Mouse (Mus musculus): Measurements from ENCODE around the gene Ephb3.
"Not testable (repeated sequence)": the region's sequence is repeated elsewhere in the genome, so short reads cannot be mapped to it uniquely, and the experiment has no call there.

Gene Ephb3

DNA sequence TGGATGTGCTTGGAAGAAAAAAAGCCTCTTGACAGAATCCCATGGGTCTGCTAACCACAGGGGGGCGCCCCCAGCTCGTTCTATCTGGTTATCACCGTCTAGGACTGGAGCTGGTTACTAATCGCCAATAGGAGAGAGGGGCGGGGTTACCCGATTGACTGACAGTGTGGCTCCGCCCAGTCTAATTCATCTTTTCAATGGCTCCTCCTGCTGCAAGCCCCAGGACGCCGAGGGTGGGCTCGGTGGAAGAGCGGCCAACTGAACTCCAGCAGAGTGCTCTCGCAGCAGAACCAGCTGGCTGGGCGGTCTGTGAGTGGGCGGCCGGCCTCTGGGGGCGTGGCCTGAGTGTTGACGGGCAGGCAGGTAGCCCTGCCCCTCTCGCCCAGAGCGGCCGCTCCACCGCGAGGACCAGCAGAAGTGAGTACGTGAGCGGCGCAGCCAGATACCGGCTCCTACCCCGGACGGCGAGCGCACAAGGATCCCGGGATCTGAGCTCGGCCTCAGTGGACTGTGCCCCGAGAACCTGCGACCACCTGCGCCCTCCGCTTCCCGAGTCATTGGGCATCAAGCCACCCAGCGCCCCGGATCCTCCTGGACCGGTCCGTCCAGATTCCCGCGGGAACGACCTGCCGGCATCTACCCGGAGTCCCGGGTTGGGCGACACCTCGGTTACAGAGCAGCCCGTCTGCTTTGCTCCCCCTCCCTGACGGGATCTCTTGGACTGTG is at the start of gene Ephb3:
Gene Ephb3 (plus strand): TSS at position 389 of the 726 bp plus-strand sequence.
- peak; percentile 97 for DNase-seq (ENCODE audit: low read depth, low spot score)

- DNase-seq (ENCODE audit: low read depth, low spot score): not testable (repeated sequence)
Observed at GRCm38 (mm10) chr16:21156261-21156660, 48.3 kb upstream of the Ephb3 start.

DNA sequence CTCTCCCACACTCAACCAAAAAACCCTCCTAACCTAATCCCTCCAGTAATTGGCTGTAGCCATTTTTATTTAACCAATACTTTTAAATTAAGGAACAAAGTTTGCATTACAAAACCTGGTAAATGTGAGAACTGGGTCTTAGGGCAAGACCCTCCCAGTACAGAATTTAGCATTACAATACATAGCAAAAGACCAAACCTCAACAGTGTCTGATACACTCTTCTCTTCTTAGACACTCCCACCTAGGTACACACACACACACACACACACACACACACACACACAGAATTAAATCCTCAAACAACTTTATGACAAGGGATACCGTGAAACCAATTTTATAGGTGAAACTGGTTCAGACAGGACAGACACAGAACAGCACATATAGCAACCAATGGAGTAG is 45.3 kb upstream of the Ephb3 start:
- not testable (repeated sequence) for DNase-seq (ENCODE audit: low read depth, low spot score)

DNA sequence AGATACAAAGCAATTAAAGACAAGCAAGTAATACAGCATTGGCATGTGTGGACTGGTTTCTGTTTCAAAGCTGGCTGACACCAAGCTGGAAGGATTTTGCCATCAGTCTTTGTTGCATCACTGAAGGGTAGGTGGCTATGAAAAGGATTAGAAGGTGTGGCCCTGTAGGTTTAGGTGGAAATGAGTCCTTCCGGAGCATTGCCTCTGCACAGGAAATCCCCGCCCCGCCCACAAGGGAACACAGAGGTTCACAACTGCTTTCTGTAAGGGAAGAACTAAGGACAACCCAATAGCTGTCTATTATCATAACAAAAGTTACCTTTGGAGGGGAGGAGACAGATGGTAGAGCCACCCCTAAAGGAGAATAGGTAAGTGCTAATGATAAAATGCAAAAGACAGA is 41.1 kb upstream of the Ephb3 start:
- DNase-seq (ENCODE audit: low read depth, low spot score): not testable (repeated sequence)

DNA sequence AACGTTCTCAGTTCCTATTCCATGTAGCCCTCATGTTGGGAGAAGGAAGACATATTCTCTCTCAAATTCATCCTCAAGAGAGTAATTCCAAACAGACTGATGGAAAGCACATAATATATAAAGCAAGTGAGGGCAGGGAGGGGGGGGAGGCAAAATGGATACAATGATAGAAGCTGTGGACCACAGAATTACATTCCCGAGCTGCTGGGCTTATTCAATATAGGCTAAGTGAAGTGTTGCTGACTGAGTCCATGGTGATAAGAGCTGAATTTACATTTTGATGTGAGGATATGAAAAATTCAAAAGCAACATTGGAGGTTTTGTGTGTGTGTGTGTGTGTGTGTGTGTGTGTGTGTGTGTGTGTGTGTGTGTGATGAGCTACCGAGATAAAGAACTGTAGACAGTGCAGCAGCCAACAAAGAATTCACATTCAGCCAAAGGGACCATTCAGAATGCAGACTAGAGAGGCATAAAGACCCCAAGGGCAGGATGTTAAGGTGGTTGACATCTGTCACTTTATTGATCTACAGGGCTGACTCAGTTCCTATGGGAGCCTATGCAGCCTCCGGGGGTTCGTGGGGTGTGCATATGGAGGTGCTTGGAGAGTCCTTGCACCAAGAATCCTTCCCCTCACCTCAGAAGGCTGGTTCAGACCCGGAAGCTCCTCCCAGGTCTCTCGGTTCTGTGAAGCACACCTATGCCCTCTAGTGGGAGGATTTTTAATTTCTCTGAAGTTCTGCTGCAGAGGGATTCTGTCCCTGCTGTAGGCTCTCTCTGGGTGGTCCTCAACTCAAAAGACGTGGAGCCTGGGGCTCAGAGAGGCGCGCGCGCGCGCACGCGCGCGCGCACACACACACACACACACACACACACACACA is 39.0 kb upstream of the Ephb3 start:
- not testable (repeated sequence) for DNase-seq (ENCODE audit: low read depth, low spot score)

GRCm38 (mm10) chr16:21168730-21169129 is 35.8 kb upstream of the Ephb3 start:
- DNase-seq (ENCODE audit: low read depth, low spot score): no peak

DNA sequence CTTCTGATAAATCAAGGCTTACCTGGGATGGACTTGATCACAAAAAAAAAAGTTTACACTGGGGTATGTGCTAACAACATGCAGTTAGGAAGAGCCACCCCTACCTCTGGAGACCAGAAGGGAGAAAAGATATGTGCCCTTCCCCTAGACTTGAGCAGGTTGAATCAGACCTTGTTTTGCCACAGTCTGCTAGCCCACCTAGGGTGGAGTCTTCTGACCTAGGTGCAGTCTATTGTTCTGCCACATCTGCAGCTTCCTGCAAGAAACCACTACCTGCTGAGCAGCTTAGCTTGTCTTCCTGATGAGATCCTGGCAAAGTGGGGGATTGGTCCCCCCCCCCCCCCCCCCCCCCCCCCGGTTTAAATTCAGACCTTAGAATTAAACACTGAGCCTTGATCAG is 29.3 kb upstream of the Ephb3 start:
- no peak for DNase-seq (ENCODE audit: low read depth, low spot score)

DNA sequence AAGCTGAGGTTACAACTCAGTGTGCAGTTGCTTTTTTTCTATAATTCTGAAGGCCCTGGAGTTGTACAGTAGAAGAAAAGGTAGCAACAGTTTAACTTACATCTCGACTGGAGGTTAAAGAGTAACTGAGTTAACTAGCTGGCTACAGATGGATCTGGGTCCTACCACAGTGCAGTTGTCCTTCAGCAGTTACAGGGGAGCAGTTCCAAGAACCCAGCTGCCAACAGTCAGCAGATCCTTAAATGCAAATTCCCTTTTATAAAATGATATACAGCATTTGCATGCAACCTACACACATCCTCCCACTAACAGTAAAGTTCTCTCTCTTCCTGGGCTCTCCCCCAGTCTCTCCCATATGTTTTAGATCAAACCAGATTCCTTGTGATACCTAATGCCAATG is 22.4 kb upstream of the Ephb3 start:
- DNase-seq (ENCODE audit: low read depth, low spot score): no peak

DNA sequence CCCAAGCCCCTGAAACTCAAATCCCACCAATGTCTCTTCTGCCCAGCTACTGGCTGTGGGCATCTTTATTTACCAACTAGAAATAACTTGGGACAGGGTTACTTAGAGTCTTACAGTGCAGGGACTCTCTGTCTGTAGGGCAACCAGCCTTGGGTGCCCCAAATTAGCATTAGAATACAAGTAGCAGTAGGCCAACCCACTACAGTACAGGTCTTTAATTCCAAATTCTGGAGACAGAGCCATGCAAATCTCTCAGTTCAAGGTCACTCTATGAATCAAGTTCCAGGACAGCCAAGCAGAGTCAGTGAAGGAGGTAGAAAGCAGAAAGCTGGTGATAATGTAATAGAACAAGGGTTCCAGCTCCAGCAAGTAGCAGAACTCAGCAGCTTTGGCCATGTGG is 19.9 kb upstream of the Ephb3 start:
- DNase-seq (ENCODE audit: low read depth, low spot score): no peak

DNA sequence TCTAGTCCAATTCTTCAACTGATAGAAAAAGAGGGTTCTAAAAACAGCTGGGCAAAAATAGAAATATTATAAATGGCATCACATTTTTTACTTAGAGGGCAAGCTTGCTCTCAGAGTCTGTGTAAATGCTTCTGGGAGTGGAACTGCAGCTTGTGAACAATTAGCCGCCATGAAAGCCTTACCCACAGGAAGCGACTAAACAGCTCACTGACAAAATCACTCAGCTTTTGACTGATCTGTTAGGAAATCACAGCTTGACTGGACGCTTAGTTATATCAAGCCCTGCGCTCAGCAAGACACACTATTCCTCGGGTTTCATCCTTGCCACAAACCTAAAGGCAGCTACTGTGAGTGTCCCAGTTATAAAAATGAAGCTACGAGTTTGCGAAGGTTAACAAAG is 17.0 kb upstream of the Ephb3 start:
- DNase-seq (ENCODE audit: low read depth, low spot score): no peak

DNA sequence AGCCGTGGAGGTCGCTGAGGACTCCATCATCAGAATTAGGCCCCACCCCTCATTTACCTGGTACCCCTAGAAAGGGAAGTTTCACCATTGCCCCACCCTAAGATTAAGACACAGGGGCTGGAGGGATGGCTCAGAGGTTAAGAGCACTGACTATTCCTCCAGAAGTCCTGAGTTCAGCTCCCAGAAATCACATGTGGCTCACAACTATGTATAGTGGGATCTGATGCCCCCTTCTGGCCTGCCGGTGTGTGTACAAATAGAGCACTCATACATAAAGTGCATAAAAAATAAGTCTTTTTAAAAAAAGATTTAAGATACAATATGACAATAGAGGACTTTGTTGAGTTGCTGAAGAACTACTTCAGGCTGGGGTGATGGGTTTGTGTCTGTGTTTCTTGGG is 16.2 kb upstream of the Ephb3 start:
- no peak for DNase-seq (ENCODE audit: low read depth, low spot score)

GRCm38 (mm10) chr16:21191569-21191968 is 13.0 kb upstream of the Ephb3 start:
- DNase-seq (ENCODE audit: low read depth, low spot score): no peak

GRCm38 (mm10) chr16:21192509-21193354 is 11.8 kb upstream of the Ephb3 start:
- DNase-seq (ENCODE audit: low read depth, low spot score): peak; percentile 25

GRCm38 (mm10) chr16:21194182-21194581 is 10.4 kb upstream of the Ephb3 start:
- DNase-seq (ENCODE audit: low read depth, low spot score): no peak

DNA sequence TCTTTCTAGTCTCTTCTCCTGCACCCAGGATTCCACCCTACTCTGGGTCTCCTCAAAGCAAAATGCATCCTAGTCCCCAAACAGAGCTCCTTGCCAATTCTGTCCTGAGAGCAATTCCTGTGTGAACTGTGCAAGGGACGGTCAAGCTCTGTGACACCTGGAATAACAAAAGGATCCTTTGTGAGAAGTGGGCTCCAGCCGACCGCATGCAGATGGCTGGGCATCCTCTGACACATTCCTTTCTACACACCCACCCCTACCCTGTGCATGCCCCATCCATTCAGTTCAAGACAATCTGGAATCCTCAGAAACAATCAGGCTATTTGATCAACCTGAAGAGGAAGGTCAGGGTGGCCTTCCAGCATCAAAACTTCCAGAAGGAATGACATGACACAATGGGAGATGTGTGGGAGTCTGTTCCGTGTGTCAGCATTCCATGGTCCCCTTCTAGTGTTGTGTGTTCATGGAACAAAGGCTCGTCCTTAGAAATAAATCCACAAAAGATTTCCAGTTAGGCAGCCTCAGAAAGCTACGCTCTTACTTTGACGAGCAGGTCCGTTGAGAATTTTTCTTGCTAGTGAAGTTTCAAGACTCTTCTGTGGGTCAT is 9.2 kb upstream of the Ephb3 start:
- no peak for DNase-seq (ENCODE audit: low read depth, low spot score)

DNA sequence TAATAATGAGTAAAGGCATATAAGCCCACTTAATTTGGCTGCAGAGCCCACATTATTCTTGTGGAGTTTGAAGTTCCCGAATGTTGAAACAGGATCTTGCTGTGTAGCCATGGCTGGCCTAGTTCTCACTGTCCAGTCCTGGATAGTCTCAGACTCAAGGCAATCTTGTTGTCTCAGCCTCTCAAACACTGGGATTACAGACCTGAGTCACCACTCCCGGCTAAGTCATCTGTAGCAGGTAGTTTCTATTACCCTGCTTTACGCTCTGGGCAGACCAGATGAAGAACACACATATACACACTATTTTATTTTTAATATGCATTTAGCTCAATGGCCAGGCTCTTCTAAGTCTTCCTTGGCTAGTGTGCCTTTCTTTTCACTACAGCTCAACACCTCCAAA is 8.0 kb upstream of the Ephb3 start:
- DNase-seq (ENCODE audit: low read depth, low spot score): no peak

DNA sequence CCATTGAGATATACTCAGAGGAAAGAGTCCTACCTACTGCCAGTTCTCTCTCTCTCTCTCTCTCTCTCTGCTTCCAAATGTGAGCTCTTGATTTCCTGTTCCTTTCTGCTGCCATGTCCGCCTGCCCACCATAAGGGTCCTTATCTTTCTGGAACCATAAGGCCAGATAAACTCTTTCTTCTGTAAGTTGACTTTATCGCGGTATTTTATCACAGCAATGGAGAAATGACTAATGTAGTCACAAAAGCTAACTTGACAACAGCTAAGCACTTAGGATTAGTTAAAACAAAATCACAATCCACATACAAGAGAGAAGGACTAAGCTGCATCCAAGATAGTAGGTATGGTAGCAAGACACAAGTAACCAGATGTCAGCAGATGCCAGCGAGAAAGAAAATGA is 7.0 kb upstream of the Ephb3 start:
- DNase-seq (ENCODE audit: low read depth, low spot score): no peak

GRCm38 (mm10) chr16:21198006-21198405 is 6.5 kb upstream of the Ephb3 start:
- DNase-seq (ENCODE audit: low read depth, low spot score): no peak

GRCm38 (mm10) chr16:21198529-21198928 is 6.0 kb upstream of the Ephb3 start:
- DNase-seq (ENCODE audit: low read depth, low spot score): no peak

DNA sequence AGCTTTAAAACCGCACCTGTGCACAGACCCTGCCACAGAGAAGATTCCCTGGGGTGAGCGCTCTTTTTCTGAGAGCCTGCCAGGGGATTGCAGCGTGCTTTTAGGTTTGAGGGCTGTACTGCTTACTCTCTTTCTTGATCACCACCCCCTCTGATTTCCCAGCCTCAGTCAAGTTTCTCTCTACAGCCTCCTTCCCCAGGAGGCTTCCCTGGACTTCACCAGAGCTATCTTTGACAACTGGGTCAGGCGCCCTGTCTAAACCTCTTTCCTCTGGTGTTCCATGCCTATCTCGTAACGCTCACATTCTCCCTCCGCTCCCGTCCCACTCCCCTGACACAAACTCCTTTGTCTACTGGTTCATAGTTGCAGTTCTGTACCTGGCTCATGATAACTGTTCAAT is 5.1 kb upstream of the Ephb3 start:
- DNase-seq (ENCODE audit: low read depth, low spot score): no peak

GRCm38 (mm10) chr16:21202731-21203130 is 1.8 kb upstream of the Ephb3 start:
- no peak for DNase-seq (ENCODE audit: low read depth, low spot score)
